Mouse (Mus musculus): ENCODE data around the gene Fgd6. TPM values are rescaled to one million over a fixed set of nuclear protein-coding genes. Genes with fewer than 3 reads are reported as not detected.

Gene Fgd6
- total RNA-seq, 2 experiments from 2014 or later, result 0.58 to 1.6 TPM

DNA sequence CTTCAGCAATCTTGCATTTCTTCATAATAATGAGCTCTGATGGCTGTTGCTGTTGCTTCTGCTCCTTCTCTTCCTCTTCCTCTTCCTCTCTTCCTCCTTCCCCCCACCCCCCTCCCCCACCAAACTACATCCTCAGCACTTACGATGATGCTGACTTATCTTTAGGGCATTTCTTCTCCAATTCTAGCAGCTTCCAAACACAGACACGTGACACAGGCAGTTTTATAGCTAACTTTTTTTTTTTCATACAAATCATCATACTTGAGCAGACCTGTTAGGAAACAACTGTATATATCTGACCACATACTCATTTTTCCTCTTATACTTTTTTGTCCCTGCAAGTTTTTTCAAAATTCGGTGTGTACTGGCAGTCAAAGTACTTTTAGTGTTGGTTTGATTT is 54.2 kb downstream of the Fgd6 start:
- ATAC-seq (replicated peaks; ENCODE audit: poor library complexity), result no peak

DNA sequence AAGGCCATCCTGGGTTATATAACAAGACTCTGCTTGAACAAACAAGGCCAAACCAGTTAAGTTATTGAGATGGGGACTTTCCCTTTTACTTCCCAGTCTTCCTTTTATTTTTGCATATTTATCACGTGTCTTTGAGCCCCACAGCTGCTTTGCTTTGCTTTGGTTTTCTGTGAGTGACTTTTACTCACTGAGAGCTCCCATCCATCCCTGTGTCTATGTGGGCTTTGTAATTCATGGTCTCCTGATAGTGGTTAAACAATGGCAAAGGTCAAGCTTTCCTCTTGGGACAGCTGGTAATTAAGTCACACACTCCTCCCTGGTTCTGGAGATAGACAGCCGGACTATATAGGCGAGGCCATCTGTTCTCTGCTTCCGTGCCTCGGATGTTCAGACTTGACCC is 57.7 kb downstream of the Fgd6 start:
- ATAC-seq (replicated peaks; ENCODE audit: poor library complexity), result no peak

DNA sequence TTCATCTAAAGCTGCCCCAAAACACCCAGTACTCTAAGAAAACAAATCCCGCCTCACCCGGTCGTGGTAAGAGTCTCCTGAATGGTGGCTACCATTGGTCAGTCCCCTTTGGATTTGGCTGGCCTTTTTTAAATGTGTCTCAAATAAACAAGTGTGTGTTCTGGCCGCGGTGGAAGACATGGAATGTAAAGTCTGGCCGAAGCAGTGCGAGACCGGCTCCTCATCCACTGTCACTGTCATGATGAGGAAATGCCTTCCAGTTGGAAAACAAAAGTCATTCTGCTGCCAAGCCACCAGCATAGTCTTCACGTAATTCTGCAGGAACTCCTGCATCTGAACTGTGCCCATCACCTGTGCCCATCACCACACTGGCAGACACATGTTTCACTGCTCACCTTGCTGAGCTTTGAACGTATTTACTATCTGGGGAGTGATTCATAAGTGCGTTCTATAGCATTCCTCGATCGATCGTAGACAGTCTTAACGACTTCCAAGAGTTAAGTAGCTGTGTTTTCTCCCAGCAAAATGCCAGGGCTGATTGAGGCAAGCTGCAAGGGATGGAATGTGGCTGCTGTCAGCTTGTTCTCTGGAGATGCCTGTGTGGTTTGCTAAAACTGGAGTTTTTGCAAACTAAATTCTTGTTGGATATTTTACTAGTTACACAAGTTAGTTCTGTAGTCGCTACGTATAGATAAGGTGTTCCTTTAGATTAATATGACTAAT is 60.1 kb downstream of the Fgd6 start:
- ATAC-seq (replicated peaks; ENCODE audit: poor library complexity), result no peak

GRCm38 (mm10) chr10:94097081-94097845 is 61.5 kb downstream of the Fgd6 start:
- peak; percentile 45 for ATAC-seq (replicated peaks; ENCODE audit: poor library complexity)

GRCm38 (mm10) chr10:94098100-94098499 is 62.3 kb downstream of the Fgd6 start:
- ATAC-seq (replicated peaks; ENCODE audit: poor library complexity), result peak; percentile 88

DNA sequence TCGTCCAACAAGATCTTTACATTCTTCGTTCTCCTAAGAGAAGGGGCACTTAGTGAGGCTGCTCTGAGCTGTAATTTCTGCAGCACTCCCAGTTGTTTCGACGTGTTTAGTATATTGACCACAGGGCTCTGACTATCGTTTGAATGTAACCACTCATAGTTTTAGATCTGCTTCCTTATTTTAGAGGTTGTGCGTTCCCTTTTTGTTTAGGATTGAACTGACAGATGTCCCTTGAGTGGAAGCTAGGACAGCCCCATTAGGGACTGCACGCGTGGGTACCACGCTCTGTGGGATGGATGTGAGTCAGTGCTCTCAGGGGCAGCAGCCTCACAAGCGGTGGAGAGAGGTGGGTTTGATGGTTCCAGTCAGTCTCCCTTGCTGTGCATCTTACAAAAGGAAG is 69.7 kb downstream of the Fgd6 start:
- no peak; the same call in 1 of the 2 replicates for ATAC-seq (replicated peaks; ENCODE audit: poor library complexity)

GRCm38 (mm10) chr10:94107168-94107567 is 71.4 kb downstream of the Fgd6 start:
- ATAC-seq (replicated peaks; ENCODE audit: poor library complexity), result peak; percentile 91

DNA sequence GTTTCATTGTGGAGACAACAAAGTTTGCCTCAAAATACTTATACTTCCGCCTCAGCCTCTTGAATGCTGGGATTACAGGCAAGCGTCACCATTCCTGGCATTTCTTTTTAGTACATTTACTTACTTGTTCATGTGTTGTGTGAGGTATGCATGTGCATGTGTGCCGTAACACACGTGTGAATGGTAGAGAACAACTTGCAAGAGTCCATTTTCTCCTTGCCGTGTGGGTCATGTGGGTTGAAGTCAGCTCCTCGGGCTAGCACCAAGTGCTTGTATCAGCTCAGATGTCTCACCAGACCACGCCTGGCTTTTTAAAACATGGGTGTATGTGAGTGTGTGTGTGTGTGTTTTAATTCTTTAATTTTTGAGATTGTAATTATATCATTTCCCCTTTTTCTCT is 71.8 kb downstream of the Fgd6 start:
- ATAC-seq (replicated peaks; ENCODE audit: poor library complexity), result no peak

GRCm38 (mm10) chr10:94108791-94109190 is 73.0 kb downstream of the Fgd6 start:
- ATAC-seq (replicated peaks; ENCODE audit: poor library complexity), result no peak

GRCm38 (mm10) chr10:94110834-94111754 is 75.3 kb downstream of the Fgd6 start:
- ATAC-seq (replicated peaks; ENCODE audit: poor library complexity), result no peak

DNA sequence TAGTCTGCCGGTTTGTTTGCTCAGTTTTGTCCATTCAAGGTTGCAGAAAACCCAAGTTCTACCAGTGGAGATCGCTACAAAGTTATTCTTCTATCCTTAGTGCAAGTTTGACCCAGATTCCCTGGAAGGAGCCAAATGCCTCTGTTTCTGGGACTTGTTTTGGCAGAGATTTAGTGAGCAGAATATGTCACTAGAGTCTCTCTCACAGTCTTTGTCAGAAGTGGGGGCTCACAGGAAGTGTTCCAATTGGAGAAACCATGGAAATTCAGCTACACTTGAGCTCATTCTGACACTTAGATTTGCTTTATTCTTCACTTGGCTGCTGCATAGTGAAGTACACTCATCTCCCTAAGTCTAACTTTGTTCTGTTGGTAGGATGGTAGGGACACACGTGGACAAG is 76.4 kb downstream of the Fgd6 start:
- no peak for ATAC-seq (replicated peaks; ENCODE audit: poor library complexity)

DNA sequence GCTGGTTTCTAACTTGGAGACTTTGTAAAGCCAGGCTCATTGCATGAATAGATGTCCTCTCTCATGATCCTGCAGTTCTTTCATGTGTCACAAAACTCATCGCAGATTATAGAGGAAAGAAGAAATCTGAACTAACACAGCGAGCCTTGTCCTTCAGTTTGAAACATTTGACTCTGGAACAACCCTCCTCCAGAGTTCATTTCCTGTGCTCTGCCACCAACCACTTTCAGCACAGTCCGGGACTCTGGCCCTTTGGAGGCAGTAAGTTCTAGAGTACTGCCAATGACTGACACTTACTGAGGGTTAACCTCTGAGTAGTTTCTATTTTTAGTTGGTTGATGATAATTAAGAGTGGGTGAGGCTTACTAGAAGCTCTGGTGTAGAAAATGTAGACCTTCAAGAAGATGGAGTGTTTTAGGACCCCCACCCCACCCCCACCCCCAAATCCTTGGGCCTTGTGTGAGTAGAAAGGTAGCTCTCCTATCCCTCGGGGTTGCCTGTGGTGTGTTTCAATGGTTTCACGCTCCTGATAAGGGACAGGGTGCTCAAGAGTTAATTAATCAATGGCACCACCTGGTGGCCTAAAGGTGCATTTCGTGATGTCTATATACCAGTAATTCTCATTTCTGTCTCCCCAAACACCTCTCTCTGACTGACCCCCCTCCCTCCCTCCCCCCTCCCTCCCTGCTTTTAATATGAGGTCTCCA is 80.2 kb downstream of the Fgd6 start:
- ATAC-seq (replicated peaks; ENCODE audit: poor library complexity), result peak; percentile 99

- ATAC-seq (replicated peaks; ENCODE audit: poor library complexity), result no peak
Measured at GRCm38 (mm10) chr10:94116781-94117340, 81.1 kb downstream of the Fgd6 start.

- ATAC-seq (replicated peaks; ENCODE audit: poor library complexity), result no peak
Measured at GRCm38 (mm10) chr10:94117916-94118315, 82.1 kb downstream of the Fgd6 start.

GRCm38 (mm10) chr10:94118993-94119392 is 83.2 kb downstream of the Fgd6 start:
- ATAC-seq (replicated peaks; ENCODE audit: poor library complexity), result no peak

DNA sequence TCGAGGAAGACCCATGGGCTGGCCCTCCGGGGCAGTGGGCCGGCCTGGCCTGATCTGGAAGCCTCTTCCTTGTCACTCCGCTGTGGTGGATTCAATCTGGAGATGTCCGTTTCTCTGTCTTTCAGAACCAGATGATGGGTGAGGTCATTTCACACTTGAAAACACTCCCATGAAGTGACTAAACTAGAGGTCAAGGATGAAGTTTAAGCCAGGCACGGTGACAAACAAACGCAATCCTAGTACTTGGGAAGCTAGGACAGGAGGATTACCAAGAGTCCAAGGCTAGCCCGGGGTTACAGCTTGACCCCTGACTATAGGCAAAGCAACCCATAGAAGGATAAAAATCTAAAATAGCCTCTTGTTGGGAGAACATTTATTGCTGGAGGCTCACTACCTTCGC is 84.9 kb downstream of the Fgd6 start:
- ATAC-seq (replicated peaks; ENCODE audit: poor library complexity), result no peak

DNA sequence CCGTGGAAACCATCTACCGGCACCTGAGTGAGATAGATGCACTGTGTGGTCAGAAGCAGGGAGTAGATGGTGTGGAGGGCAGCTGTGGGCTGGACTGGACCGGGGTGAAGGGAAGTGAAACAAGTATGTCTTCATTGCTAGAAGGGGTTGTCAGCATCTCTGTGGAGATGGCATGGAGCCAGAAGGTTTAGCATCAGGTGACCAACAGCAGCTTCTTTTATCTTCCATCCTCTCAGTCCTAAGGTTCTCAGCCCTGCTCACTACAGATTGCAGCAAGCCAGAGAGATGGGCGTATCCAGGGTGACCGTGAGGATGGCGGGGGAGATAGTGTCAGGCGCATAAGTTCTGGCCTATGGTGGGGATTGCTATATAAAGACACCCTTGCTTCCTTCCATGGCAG is 86.8 kb downstream of the Fgd6 start:
- peak; percentile 93 for ATAC-seq (replicated peaks; ENCODE audit: poor library complexity)

DNA sequence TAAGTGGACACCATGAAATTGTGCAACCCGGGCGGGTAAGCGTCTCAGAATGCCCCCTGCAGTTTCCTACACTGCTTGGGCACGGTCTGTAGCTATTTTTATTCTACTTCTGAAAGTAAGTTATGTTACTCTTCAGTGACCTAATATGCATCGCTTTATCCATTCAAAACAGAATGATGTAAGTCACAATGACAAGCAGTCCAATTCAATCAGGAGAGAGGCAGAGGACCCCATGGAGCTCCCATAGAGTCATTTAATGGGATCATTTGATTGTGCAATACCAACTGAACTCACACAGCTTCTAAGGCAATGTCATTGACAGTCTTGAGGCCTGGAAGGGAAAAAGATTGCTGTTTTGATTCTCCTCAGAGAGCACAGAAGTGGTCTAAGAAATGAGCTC is 87.8 kb downstream of the Fgd6 start:
- ATAC-seq (replicated peaks; ENCODE audit: poor library complexity), result no peak

GRCm38 (mm10) chr10:94124376-94124775 is 88.6 kb downstream of the Fgd6 start:
- ATAC-seq (replicated peaks; ENCODE audit: poor library complexity), result peak; percentile 47; the same call in 1 of the 2 replicates

DNA sequence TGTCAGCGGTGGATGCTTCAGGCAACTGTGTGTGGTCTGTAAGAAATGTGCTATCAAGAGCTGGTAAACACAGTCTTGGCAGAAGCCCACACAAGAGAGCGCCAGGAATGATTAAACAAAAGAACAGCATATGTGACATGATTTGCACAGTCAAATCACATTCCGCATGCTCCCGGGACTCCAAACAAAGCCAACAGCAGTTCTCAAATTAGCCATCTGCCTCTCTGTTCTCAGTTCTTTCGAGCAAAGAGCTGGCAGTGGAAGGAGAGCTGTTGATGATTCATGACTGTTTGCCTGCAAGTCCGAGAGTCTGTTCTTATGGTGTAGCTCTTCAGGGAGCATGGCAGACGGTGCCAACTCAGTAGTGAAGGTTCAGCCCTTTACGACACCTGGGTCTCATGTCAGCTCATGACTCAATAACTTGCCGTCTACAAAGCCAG is 93.9 kb downstream of the Fgd6 start:
- no peak for ATAC-seq (replicated peaks; ENCODE audit: poor library complexity)

All from megakaryocyte progenitor cell, adult 5-6 weeks (primary cell).